Mouse (Mus musculus) urinary bladder, adult 18-20 months (tissue): ENCODE results near the gene Zfp626.
"Not testable (repeated sequence)": the region's sequence is repeated elsewhere in the genome, so short reads cannot be mapped to it uniquely, and the experiment has no call there.

Source experiments
- DNase-seq, 2 experiments: peaks; one replicate each; pipeline ENCODE4 v3.0.0; 2022; ENCODE audit warnings: low spot score in 2 of 2, mixed read lengths in 2 of 2

Gene Zfp626

GRCm38 (mm10) chr7:27860396-27861235 lies 53.6 kb downstream of the Zfp626 start:
- DNase-seq: peak; percentile 66 to 79

GRCm38 (mm10) chr7:27862578-27862977 lies 55.6 kb downstream of the Zfp626 start:
- not testable (repeated sequence) for DNase-seq
